Mouse (Mus musculus): Measurements from ENCODE around the gene Cand2. TPM values are rescaled to one million over a fixed set of nuclear protein-coding genes. Genes with fewer than 3 reads are reported as not detected.

The Cand2 gene
- 1 to 10 TPM; 6.5 to 8.5 TPM for total RNA-seq (2023)

DNA sequence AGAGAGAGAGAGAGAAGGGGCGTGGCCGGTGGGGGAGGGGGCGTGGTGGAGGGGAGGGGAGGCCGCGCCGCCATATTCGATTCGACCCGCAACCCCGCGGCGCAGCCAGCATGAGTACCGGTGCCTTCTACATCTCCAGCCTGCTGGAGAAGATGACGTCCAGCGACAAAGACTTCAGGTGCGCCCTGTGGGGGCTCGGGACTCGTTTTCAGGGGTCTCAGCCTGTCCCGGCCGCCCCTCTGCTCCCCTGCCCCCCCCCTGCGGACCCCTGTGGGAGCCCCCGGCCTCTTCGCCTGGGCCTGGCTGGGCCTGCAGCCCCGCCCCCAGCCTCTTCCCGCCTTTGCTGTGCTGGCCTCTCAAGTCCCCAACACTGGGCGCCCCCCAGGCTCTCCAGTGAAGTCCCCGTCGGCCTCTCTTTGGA is at the start of gene Cand2:
Gene Cand2 (plus strand): TSS at position 38 of the 421 bp plus-strand sequence.

DNA sequence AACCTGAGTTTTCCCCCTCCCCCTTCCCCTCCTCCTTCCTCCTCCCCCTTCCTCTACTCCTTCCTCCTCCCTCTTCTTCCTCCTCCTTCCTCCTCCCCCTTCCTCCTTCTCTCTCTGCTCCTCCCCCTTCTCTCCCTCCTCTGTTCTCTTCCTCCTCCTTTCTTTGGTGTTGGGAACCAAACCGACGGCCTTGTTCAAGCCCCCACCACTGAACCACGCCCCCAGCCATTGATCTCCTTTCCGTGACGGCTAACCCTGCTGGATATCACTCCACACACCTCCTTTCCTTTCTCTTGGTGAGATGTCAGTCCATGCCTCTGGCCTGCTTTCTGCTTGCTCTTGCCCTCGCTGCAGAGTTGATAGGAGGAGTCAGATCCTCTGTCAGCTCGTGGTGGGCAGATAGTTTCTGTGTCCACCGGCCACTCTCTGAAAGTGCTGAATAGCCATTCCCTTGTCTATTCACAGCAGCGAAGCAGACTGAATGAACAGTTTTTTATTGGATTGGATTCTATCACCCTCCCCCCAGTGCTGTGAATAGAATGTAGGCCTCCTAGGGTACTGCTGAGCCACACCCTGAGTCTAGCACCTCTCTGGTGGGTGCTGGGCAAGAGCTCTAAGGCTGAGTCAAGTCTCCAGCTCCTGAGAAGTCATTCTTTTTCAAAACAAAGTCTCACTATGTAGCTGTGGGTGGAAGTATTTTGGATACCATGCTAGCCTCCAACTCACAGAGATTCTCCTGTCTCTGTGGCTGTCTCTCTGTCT is 12.2 kb upstream of the Cand2 start, which contains the start of gene Tmem40:
Gene Tmem40 (minus strand): TSS at position 416 of the 762 bp plus-strand sequence.

DNA sequence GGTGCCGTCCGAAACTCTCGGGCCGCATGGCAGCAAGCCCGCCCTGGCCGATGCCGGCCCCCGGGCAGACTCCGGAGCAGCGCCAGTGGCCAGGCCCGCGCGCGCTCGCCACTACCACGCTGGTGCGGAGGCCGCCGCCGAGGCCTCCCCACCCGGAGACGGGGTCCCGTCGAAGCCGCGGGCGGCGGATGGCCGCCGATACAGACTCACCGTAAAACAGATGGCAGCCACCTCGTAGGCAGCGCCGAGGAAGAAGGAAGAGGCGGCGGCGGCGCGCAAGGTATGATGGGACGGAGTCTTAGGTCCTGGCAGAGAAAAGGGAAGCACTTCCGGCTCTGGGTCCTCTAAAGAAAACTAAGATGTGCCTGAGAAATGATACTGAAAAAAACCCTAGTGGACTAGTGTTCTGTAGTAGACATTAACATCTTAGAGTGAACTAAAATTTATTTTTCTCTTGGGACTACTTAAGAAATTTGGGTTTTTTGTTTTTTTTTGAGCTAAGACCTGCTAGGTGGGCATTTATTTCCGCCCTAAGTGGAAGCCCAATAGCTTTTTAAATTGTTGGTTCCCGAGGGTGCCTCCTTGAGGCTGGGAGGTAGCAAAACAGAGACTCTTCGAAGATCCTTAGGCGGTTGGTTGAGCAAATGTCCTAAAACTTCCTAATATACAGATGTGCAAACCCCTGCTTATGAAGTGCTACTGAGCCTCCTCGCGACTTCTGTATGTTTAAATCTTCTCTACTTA is 34.3 kb downstream of the Cand2 start, which contains the start of gene Rpl32:
Gene Rpl32 (minus strand): TSS at position 260 of the 744 bp plus-strand sequence.

DNA sequence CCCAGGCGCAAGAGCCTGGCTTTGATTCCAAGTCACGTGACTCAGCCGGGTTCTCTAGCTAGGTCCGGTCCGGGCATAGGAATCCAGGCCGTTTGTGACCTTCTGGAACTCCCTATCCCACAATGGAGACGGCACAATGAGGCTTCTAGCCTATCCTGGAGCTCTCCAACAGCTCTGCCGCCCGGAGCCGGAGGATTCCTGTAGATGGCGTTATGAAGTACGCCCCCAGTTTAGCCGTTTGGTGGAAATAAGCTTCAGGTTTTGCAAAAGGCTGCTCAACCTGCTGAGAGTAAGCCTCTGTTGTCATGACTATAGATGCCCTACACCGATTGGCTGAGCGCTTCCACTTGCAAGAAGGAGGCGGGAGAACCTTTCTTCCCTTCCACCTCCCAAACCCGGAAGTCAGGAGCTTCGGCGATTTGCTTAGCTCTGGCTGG is 63.8 kb downstream of the Cand2 start, which contains the start of gene Efcab12:
Gene Efcab12 (minus strand): TSS at position 252 of the 437 bp plus-strand sequence.

DNA sequence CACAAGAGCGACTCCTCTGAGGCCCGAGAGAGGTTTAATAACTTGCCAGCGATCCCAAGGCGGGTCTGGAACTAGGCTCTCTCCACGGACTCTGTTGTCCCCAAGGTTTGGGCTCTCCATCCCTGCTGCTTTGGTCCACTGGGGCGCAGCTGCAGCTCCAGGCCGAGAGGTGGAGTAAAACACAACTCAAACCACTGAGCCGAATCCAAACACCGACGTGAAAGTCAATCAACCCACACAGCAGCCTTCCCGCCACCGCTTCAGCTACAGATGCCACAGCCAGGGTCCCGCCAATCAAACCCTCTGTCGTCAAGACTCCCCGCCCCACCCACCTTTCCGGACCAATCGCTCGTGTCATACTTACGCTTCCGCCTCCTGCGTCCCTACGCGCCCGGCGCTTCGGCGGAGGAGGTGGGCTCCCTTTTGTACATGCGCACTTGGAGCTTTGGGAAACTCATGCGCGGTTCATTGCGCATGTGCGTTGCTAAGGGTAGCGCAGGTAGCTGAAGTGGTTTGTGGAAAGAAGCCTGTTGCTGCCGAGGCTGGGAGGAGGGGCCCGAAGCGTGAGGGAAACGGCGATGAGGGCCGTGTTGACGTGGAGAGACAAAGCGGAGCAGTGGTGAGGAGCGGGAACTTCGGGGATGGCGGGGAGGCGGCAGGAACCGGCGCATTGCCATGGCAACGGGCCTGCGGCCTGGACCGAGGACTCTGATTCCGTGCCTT is 78.9 kb downstream of the Cand2 start, which contains the start of the genes Mbd4 and Ift122:
Gene Mbd4 (minus strand): TSS at position 281 of the 723 bp plus-strand sequence.
Gene Ift122 (plus strand): TSS at position 380 of the 723 bp plus-strand sequence.

Other genes with a start within 250 kb of the Cand2 start
- 10 to 100 TPM; 10.2 to 12.5 TPM for gene Tsen2, start 229.9 kb upstream of the Cand2 start, total RNA-seq (2023)
- not detected for gene Mkrn2os, start 182.0 kb upstream of the Cand2 start, total RNA-seq (2023)
- 10 to 100 TPM; 38.1 to 45.5 TPM for gene Mkrn2, start 172.6 kb upstream of the Cand2 start, total RNA-seq (2023)
- gene Raf1, start 97.9 kb upstream of the Cand2 start, total RNA-seq (2023): 100 to 1,000 TPM; 155 to 158 TPM
- under 1 TPM in 1 of 2 experiments, not detected in 1; 0.44 TPM for gene Tmem40, start 12.1 kb upstream of the Cand2 start, total RNA-seq (2023)
- gene Rpl32, start 34.2 kb downstream of the Cand2 start, total RNA-seq (2023): 1,000 to 10,000 TPM; 3,185 to 3,320 TPM
- gene Efcab12, start 63.9 kb downstream of the Cand2 start, total RNA-seq (2023): 1 to 10 TPM in 1 of 2 experiments, under 1 TPM in 1; 0.99 to 1.2 TPM
- gene Mbd4, start 78.8 kb downstream of the Cand2 start, total RNA-seq (2023): 1 to 10 TPM; 7.9 to 8.5 TPM
- gene Ift122, start 78.9 kb downstream of the Cand2 start, total RNA-seq (2023): 1 to 10 TPM; 3.0 to 3.3 TPM
- gene Rho, start 157.2 kb downstream of the Cand2 start, total RNA-seq (2023): not detected
- gene H1foo, start 170.4 kb downstream of the Cand2 start, total RNA-seq (2023): not detected
- 10 to 100 TPM; 23.1 to 27.1 TPM for gene Plxnd1, start 220.5 kb downstream of the Cand2 start, total RNA-seq (2023)